Mouse (Mus musculus) CH12.LX (cell line): Measurements from ENCODE around the gene Shq1. TPM values are rescaled to one million over a fixed set of nuclear protein-coding genes. Genes with fewer than 3 reads are reported as not detected.

Source experiments
- DNase-seq: peaks from one replicate; pipeline ENCODE4 v3.0.0-alpha.2; 2013; ENCODE audit errors: extremely low read depth
- H3K27ac ChIP-seq: 2 replicates; pipeline ENCODE4 v1.5.1; 2012; ENCODE audit warnings: low read depth, mild to moderate bottlenecking, control low read depth, moderate library complexity; ENCODE audit not compliant: insufficient read depth
- H3K27me3 ChIP-seq: replicated peaks from 2 replicates; pipeline ENCODE3; 2012; ENCODE audit warnings: inconsistent platforms
- H3K36me3 ChIP-seq, 2 experiments: replicated peaks in 1 of 2; 2 replicates each; pipeline versions ENCODE3 to v1.6.1; 2012; ENCODE audit warnings: inconsistent platforms in 1 of 2, low read length in 1 of 2, mild to moderate bottlenecking in 1 of 2, mixed read lengths in 1 of 2, moderate library complexity in 1 of 2; ENCODE audit not compliant: control insufficient read depth in 1 of 2, insufficient read depth in 1 of 2
- H3K4me1 ChIP-seq, 2 experiments: 2 replicates each; pipeline ENCODE4 v1.6.1; 2012; ENCODE audit warnings: inconsistent platforms in 1 of 2, moderate library complexity in 1 of 2; ENCODE audit not compliant: insufficient read depth in 2 of 2, control insufficient read depth in 1 of 2
- H3K4me2 ChIP-seq: 2 replicates; pipeline ENCODE4 v1.6.1; 2012; ENCODE audit warnings: low read depth, mild to moderate bottlenecking, control low read depth; ENCODE audit not compliant: poor library complexity, insufficient read depth, severe bottlenecking
- H3K4me3 ChIP-seq, 3 experiments: fragments of 150-350 bp in 1 of 3; sonication (generic) in 1 of 3; replicated peaks in 1 of 3; 2 replicates each; pipeline versions ENCODE3 to v1.5.1; 2011 to 2012; ENCODE audit warnings: low read depth in 2 of 3, low read length in 2 of 3, mild to moderate bottlenecking in 2 of 3, moderate library complexity in 2 of 3, control low read depth in 1 of 3, improper control_type of control experiment in 1 of 3, inconsistent platforms in 1 of 3, mixed read lengths in 1 of 3; ENCODE audit not compliant: poor library complexity in 1 of 3
- H3K79me2 ChIP-seq: replicated peaks from 2 replicates; pipeline ENCODE4 v1.6.1; 2012; ENCODE audit warnings: mild to moderate bottlenecking, moderate library complexity; ENCODE audit not compliant: control insufficient read depth, poor library complexity, insufficient read depth, severe bottlenecking; ENCODE audit errors: extremely low read depth
- H3K9ac ChIP-seq: 2 replicates; pipeline ENCODE4 v1.6.1; 2012; ENCODE audit warnings: low read depth, mild to moderate bottlenecking, control low read depth, moderate library complexity; ENCODE audit not compliant: insufficient read depth
- H3K9me3 ChIP-seq: replicated peaks from 2 replicates; pipeline ENCODE3; 2012; ENCODE audit warnings: low read length, inconsistent platforms, mixed read lengths
- BHLHE40 ChIP-seq: IDR thresholded peaks from 2 replicates; pipeline ENCODE4 v1.6.1; 2011; ENCODE audit warnings: mild to moderate bottlenecking, low read depth, low read length, improper control_type of control experiment
- E2F4 ChIP-seq: IDR thresholded peaks from 2 replicates; pipeline ENCODE4 v1.6.1; 2011; ENCODE audit warnings: low read depth, low read length, improper control_type of control experiment; ENCODE audit not compliant: insufficient replicate concordance
- ELF1 ChIP-seq: IDR thresholded peaks from 2 replicates; pipeline ENCODE4 v1.6.1; 2014; ENCODE audit warnings: low read depth, mild to moderate bottlenecking, inconsistent platforms, low read length, improper control_type of control experiment
- ETS1 ChIP-seq: conservative IDR thresholded peaks from 2 replicates; pipeline ENCODE4 v1.6.1; 2012; ENCODE audit warnings: low read depth, mild to moderate bottlenecking, inconsistent platforms, low read length, improper control_type of control experiment, moderate library complexity
- JUND ChIP-seq: conservative IDR thresholded peaks from 2 replicates; pipeline ENCODE4 v1.6.1; 2011; ENCODE audit warnings: low read depth, low read length, improper control_type of control experiment
- MAFK ChIP-seq: IDR thresholded peaks from 2 replicates; pipeline ENCODE4 v1.6.1; 2011; ENCODE audit warnings: low read length, improper control_type of control experiment; ENCODE audit not compliant: insufficient replicate concordance
- MAZ ChIP-seq: IDR thresholded peaks from 2 replicates; pipeline ENCODE4 v1.6.1; 2012; ENCODE audit warnings: low read depth, mild to moderate bottlenecking, inconsistent platforms, low read length, improper control_type of control experiment, moderate library complexity
- MEF2A ChIP-seq: IDR thresholded peaks from 2 replicates; pipeline ENCODE4 v1.6.1; 2014; ENCODE audit warnings: low read depth, mild to moderate bottlenecking, inconsistent platforms, low read length, improper control_type of control experiment, borderline replicate concordance
- MYC ChIP-seq: IDR thresholded peaks from 2 replicates; pipeline ENCODE4 v1.6.1; 2011; ENCODE audit warnings: low read depth, mild to moderate bottlenecking, improper control_type of control experiment, low read length
- NRF1 ChIP-seq: IDR thresholded peaks from 2 replicates; pipeline ENCODE4 v1.6.1; 2014; ENCODE audit warnings: low read depth, mild to moderate bottlenecking, inconsistent platforms, low read length, improper control_type of control experiment, moderate library complexity
- POLR2A ChIP-seq: IDR thresholded peaks from 2 replicates; pipeline ENCODE4 v1.6.1; 2011; ENCODE audit warnings: low read depth, mild to moderate bottlenecking, improper control_type of control experiment, low read length
- RAD21 ChIP-seq: IDR thresholded peaks from 2 replicates; pipeline ENCODE4 v1.6.1; 2011; ENCODE audit warnings: low read depth, mild to moderate bottlenecking, low read length, improper control_type of control experiment, moderate library complexity
- SMC3 ChIP-seq: IDR thresholded peaks from 2 replicates; pipeline ENCODE4 v1.6.1; 2011; ENCODE audit warnings: low read depth, low read length, improper control_type of control experiment
- TBP ChIP-seq: conservative IDR thresholded peaks from 2 replicates; pipeline ENCODE4 v1.6.1; 2011; ENCODE audit warnings: low read depth, low read length, improper control_type of control experiment
- TCF12 ChIP-seq: IDR thresholded peaks from 2 replicates; pipeline ENCODE4 v1.6.1; 2014; ENCODE audit warnings: low read depth, mild to moderate bottlenecking, inconsistent platforms, low read length, improper control_type of control experiment
- UBTF ChIP-seq: IDR thresholded peaks from 2 replicates; pipeline ENCODE4 v1.6.1; 2012; ENCODE audit warnings: low read depth, mild to moderate bottlenecking, inconsistent platforms, low read length, improper control_type of control experiment, moderate library complexity
- USF1 ChIP-seq: IDR thresholded peaks from 2 replicates; pipeline ENCODE4 v1.6.1; 2014; ENCODE audit warnings: low read depth, mild to moderate bottlenecking, inconsistent platforms, low read length, improper control_type of control experiment
- USF2 ChIP-seq: conservative IDR thresholded peaks from 2 replicates; pipeline ENCODE4 v1.6.1; 2011; ENCODE audit warnings: low read depth, low read length, improper control_type of control experiment
- dilution Hi-C: fragments of 300-500 bp; cut with MboI; formaldehyde crosslinking; loops from 2 replicates; pipeline ENCODE4 v1.14.3; 2020; ENCODE audit warnings: low sequenced_read_pairs; ENCODE audit not compliant: extremely low pct_unique_long_range_greater_than_20kb, extremely low pct_ligation_motif_present
- in situ Hi-C: fragments of 300-500 bp; cut with MboI; formaldehyde crosslinking; loops from 3 replicates; pipeline ENCODE4 v1.14.3; 2019; ENCODE audit warnings: low sequenced_read_pairs, low pct_ligation_motif_present, low pct_unique_long_range_greater_than_20kb, mixed read lengths
- polyA plus RNA-seq: library from polyadenylated mRNA; unstranded; fragments of >175 nt; gene quantifications from 2 replicates; pipeline ENCODE4 v1.2.1, GENCODE M21; 2012; ENCODE audit warnings: low read depth; ENCODE audit not compliant: insufficient read length
- total RNA-seq, 2 experiments: library from RNA; depleted of rRNA; stranded (reverse); fragments of 300-350 nt in 1 of 2; fragments of >200 nt in 1 of 2; gene quantifications; 2 replicates each; pipeline ENCODE4 v1.2.3; 2012 to 2014

Shq1 gene
- total and polyA plus RNA-seq, 3 experiments: 26.6 to 32.3 (median 32.3) TPM

- TF ChIP-seq USF2 (no peak), NRF1 (no peak), ETS1 (no peak), USF1 (no peak), BHLHE40 (no peak), MYC (no peak), SMC3 (no peak)
- Histone ChIP-seq H3K27me3 (peaks cover 5% of the 10 kb centered on the region), H3K9ac (no peak overlapping the region), H3K4me3 (no peak overlapping the region), H3K79me2 (no peaks in the 10 kb centered on the region), H3K4me1 (peaks cover 15 to 62% of the 10 kb centered on the region in 2 experiments), H3K4me2 (no peak overlapping the region), H3K36me3 (no peaks in the 10 kb centered on the region), H3K27ac (no peak overlapping the region), H3K9me3 (no peaks in the 10 kb centered on the region)
- no peak for DNase-seq
- dilution Hi-C loops: no loop called here
- in situ Hi-C loops: no loop called here
Observed at GRCm38 (mm10) chr6:100522495-100522894, 148.5 kb downstream of the Shq1 start.

DNA sequence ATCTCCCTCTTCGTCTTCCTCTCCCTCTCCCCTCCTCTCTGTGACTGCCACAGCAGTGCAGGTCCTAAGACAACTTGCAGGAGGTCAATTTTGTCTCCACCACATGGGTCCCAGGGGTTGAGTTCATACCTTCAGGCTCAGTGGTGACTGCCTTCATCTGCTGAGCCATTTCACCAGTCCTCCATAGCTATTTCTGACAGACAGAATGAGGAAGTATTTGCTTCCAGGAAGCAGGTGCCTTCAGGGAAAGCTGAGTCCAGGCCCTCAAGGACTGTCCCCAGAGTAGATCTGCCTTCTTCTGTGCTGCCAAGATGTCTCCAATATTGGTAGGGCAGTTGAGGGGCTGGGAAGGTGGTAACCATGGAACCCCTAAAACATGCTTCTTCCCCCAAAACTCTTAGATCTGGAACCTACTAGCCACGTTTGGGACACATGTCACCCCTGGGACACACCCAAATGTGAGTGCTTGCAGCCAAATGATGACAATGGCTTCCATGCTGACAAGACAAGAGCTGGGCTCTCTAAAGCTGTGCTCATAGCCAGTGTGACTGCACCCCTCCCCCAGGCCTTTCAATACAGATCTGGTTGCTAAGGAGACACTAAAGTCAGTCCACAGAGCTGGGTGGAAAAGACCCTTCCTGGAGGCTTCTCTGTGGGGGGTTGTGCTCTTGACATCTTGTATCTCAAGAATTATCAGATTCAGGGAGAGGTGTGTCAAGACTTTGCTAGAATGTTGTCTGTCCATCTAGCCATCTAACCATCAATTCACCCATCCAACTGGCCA lies 149.2 kb downstream of the Shq1 start:
- Histone ChIP-seq H3K4me2 (no peak overlapping the region), H3K4me1 (peaks cover 15 to 62% of the 10 kb centered on the region in 2 experiments), H3K9ac (no peak overlapping the region), H3K27me3 (peaks cover 8% of the 10 kb centered on the region), H3K9me3 (no peaks in the 10 kb centered on the region), H3K4me3 (no peak overlapping the region), H3K27ac (no peak overlapping the region), H3K79me2 (no peaks in the 10 kb centered on the region), H3K36me3 (no peaks in the 10 kb centered on the region)
- no peak for TF ChIP-seq SMC3
- TF ChIP-seq E2F4: no peak
- TF ChIP-seq MAZ: no peak
- 0 out of 2 replicates have a peak, but pooled peaks have one; percentile 21 for TF ChIP-seq TCF12
- TF ChIP-seq ELF1: 0 out of 2 replicates have a peak, but pooled peaks have one; percentile 17
- peak; percentile 67 for TF ChIP-seq MEF2A
- no peak for TF ChIP-seq BHLHE40
- TF ChIP-seq MAFK: no peak
- TF ChIP-seq JUND: no peak
- TF ChIP-seq ETS1: no peak
- no peak for TF ChIP-seq RAD21
- TF ChIP-seq TBP: no peak
- TF ChIP-seq UBTF: no peak
- no peak for TF ChIP-seq POLR2A
- peak; percentile 63 for DNase-seq
- dilution Hi-C loops (no loop called here), in situ Hi-C loops (no loop called here)
